Mouse (Mus musculus): ENCODE results near the gene Zfand2b. TPM values are rescaled to one million over a fixed set of nuclear protein-coding genes. Genes with fewer than 3 reads are reported as not detected.
A peak's percentile ranks its signal among the peaks of the same experiment; 100 is the strongest.

The Zfand2b gene
- polyA plus RNA-seq, 1 experiment from 2014 or later, result 30.4 TPM

- H3K36me3 ChIP-seq (replicated peaks), result peaks cover 53% of the 10 kb centered on the region
Observed at GRCm38 (mm10) chr1:75180105-75180590, 11.7 kb downstream of the Zfand2b start, which contains the start of gene Abcb6. Gene Abcb6 (minus strand): TSS chr1:75180392.

GRCm38 (mm10) chr1:75180741-75181140, 12.3 kb downstream of the Zfand2b start:
- Histone ChIP-seq H3K27ac (0 out of 2 replicates have a peak overlapping the region, but pooled peaks have one; percentile 56), H3K4me1 (peaks cover 23% of the 10 kb centered on the region), H3K9ac (no peak overlapping the region), H3K4me2 (peak overlapping the region; percentile 99), H3K9me3 (no peaks in the 10 kb centered on the region), H3K4me3 (replicated peaks) (peak overlapping the region; percentile 60), H3K36me3 (replicated peaks) (peaks cover 57% of the 10 kb centered on the region), H3K27me3 (no peaks in the 10 kb centered on the region)
- no peak; the same call in 1 of the 2 replicates for ATAC-seq (ENCODE audit: low FRiP score)
- 42% methylated on average over 7 of the region's 7 CpGs for WGBS

More at GRCm38 (mm10) chr1:75180105-75180590, 11.7 kb downstream of the Zfand2b start, which contains the start of gene Abcb6:
- H3K4me3 ChIP-seq (replicated peaks), result peak within 1 kb of the TSS; percentile 60
- peak within 1 kb of the TSS; percentile 99 for H3K4me2 ChIP-seq
- H3K9ac ChIP-seq, result peak within 1 kb of the TSS; percentile 74
- WGBS, result 0% methylated on average over 31 of the region's 31 CpGs
- H3K4me1 ChIP-seq, result peaks cover 23% of the 10 kb centered on the region
- ATAC-seq (ENCODE audit: low FRiP score), result peak; percentile 94
- no peaks in the 10 kb centered on the region for H3K27me3 ChIP-seq
- H3K27ac ChIP-seq, result peak within 1 kb of the TSS; percentile 56
- H3K9me3 ChIP-seq, result no peaks in the 10 kb centered on the region

- no peak for ATAC-seq (ENCODE audit: low FRiP score)
- Histone ChIP-seq H3K4me1 (peaks cover 23% of the 10 kb centered on the region), H3K27me3 (no peaks in the 10 kb centered on the region), H3K4me3 (replicated peaks) (no peak overlapping the region), H3K9me3 (no peaks in the 10 kb centered on the region), H3K36me3 (replicated peaks) (peaks cover 57% of the 10 kb centered on the region), H3K9ac (no peak overlapping the region), H3K27ac (no peak overlapping the region), H3K4me2 (no peak overlapping the region)
- 82% methylated on average over 4 of the region's 4 CpGs for WGBS
Observed at GRCm38 (mm10) chr1:75181377-75181870, 13.0 kb downstream of the Zfand2b start.

GRCm38 (mm10) chr1:75182160-75182559, 13.7 kb downstream of the Zfand2b start:
- Histone ChIP-seq H3K27ac (no peak overlapping the region), H3K4me2 (no peak overlapping the region), H3K4me1 (peaks cover 23% of the 10 kb centered on the region), H3K36me3 (replicated peaks) (peaks cover 57% of the 10 kb centered on the region), H3K4me3 (replicated peaks) (no peak overlapping the region), H3K27me3 (no peaks in the 10 kb centered on the region), H3K9ac (no peak overlapping the region), H3K9me3 (no peaks in the 10 kb centered on the region)
- no peak for ATAC-seq (ENCODE audit: low FRiP score)
- 71% methylated on average over 4 of the region's 4 CpGs for WGBS

GRCm38 (mm10) chr1:75185495-75185894, 17.0 kb downstream of the Zfand2b start:
- Histone ChIP-seq H3K27me3 (no peaks in the 10 kb centered on the region), H3K9ac (no peak overlapping the region), H3K36me3 (replicated peaks) (peaks cover 61% of the 10 kb centered on the region), H3K27ac (no peak overlapping the region), H3K4me3 (replicated peaks) (no peak overlapping the region), H3K9me3 (no peaks in the 10 kb centered on the region), H3K4me1 (peaks cover 7% of the 10 kb centered on the region), H3K4me2 (no peak overlapping the region)
- no peak for ATAC-seq (ENCODE audit: low FRiP score)
- WGBS, result 94% methylated on average over 11 of the region's 11 CpGs

- H3K4me1 ChIP-seq, result peaks cover 14% of the 10 kb centered on the region
- no peaks in the 10 kb centered on the region for H3K27me3 ChIP-seq
- H3K36me3 ChIP-seq (replicated peaks), result peaks cover 55% of the 10 kb centered on the region
- no peak overlapping the region for H3K4me2 ChIP-seq
- H3K4me3 ChIP-seq (replicated peaks), result no peak overlapping the region
- ATAC-seq (ENCODE audit: low FRiP score), result no peak
- H3K27ac ChIP-seq, result no peak overlapping the region
- H3K9me3 ChIP-seq, result no peaks in the 10 kb centered on the region
- no peak overlapping the region for H3K9ac ChIP-seq
Observed at GRCm38 (mm10) chr1:75187126-75187525, 18.7 kb downstream of the Zfand2b start.

GRCm38 (mm10) chr1:75187914-75188483, 19.6 kb downstream of the Zfand2b start:
- Histone ChIP-seq H3K4me2 (no peak overlapping the region), H3K36me3 (replicated peaks) (peaks cover 46% of the 10 kb centered on the region), H3K27me3 (no peaks in the 10 kb centered on the region), H3K4me1 (peaks cover 19% of the 10 kb centered on the region), H3K27ac (no peak overlapping the region), H3K9ac (no peak overlapping the region), H3K9me3 (no peaks in the 10 kb centered on the region), H3K4me3 (replicated peaks) (no peak overlapping the region)
- WGBS, result 88% methylated on average over 2 of the region's 2 CpGs
- no peak for ATAC-seq (ENCODE audit: low FRiP score)

- peaks cover 26% of the 10 kb centered on the region for H3K4me1 ChIP-seq
- 80% methylated on average over 2 of the region's 2 CpGs for WGBS
- H3K9me3 ChIP-seq, result no peaks in the 10 kb centered on the region
- no peaks in the 10 kb centered on the region for H3K27me3 ChIP-seq
- ATAC-seq (ENCODE audit: low FRiP score), result no peak
- peak overlapping the region; percentile 95 for H3K4me2 ChIP-seq
- H3K9ac ChIP-seq, result 0 out of 2 replicates have a peak overlapping the region, but pooled peaks have one; percentile 90
- H3K4me3 ChIP-seq (replicated peaks), result 0 out of 2 replicates have a peak overlapping the region, but pooled peaks have one; percentile 79
- peaks cover 22% of the 10 kb centered on the region for H3K36me3 ChIP-seq (replicated peaks)
- H3K27ac ChIP-seq, result no peak overlapping the region
Observed at GRCm38 (mm10) chr1:75190577-75190976, 22.1 kb downstream of the Zfand2b start.

GRCm38 (mm10) chr1:75191258-75191621, 22.8 kb downstream of the Zfand2b start:
- Histone ChIP-seq H3K27me3 (no peaks in the 10 kb centered on the region), H3K4me1 (peaks cover 26% of the 10 kb centered on the region), H3K9me3 (no peaks in the 10 kb centered on the region), H3K27ac (peak overlapping the region; percentile 83), H3K4me2 (peak overlapping the region; percentile 95), H3K9ac (peak overlapping the region; percentile 90), H3K4me3 (replicated peaks) (peak overlapping the region; percentile 79), H3K36me3 (replicated peaks) (peaks cover 18% of the 10 kb centered on the region)
- peak; percentile 60; the same call in 1 of the 2 replicates for ATAC-seq (ENCODE audit: low FRiP score)
- 46% methylated on average over 5 of the region's 5 CpGs for WGBS

GRCm38 (mm10) chr1:75191622-75192402, 23.4 kb downstream of the Zfand2b start, which contains the start of the genes Ankzf1 and Atg9a:
Gene Ankzf1 (plus strand): TSS chr1:75192151.
Gene Atg9a (minus strand): TSS chr1:75192196.
- peak within 1 kb of the TSS; percentile 95 for H3K4me2 ChIP-seq
- peaks cover 26% of the 10 kb centered on the region for H3K4me1 ChIP-seq
- under 1% methylated on average over 55 of the region's 56 CpGs for WGBS
- H3K4me3 ChIP-seq (replicated peaks), result peak within 1 kb of the TSS; percentile 79
- peak within 1 kb of the TSS; percentile 90 for H3K9ac ChIP-seq
- no peaks in the 10 kb centered on the region for H3K27me3 ChIP-seq
- ATAC-seq (ENCODE audit: low FRiP score), result peak; percentile 100
- peaks cover 17% of the 10 kb centered on the region for H3K36me3 ChIP-seq (replicated peaks)
- peak within 1 kb of the TSS; percentile 83 for H3K27ac ChIP-seq
- H3K9me3 ChIP-seq, result no peaks in the 10 kb centered on the region

- peak; percentile 12; the same call in 1 of the 2 replicates for ATAC-seq (ENCODE audit: low FRiP score)
- 1% methylated on average over 19 of the region's 19 CpGs for WGBS
Observed at GRCm38 (mm10) chr1:75192452-75192851, 24.0 kb downstream of the Zfand2b start.

GRCm38 (mm10) chr1:75201236-75201635, 32.8 kb downstream of the Zfand2b start:
- ATAC-seq (ENCODE audit: low FRiP score), result no peak
- no peak overlapping the region for H3K4me3 ChIP-seq (replicated peaks)
- H3K9me3 ChIP-seq, result no peaks in the 10 kb centered on the region
- peaks cover 43% of the 10 kb centered on the region for H3K36me3 ChIP-seq (replicated peaks)
- no peaks in the 10 kb centered on the region for H3K27me3 ChIP-seq
- no peak overlapping the region for H3K4me2 ChIP-seq
- 90% methylated on average over 1 of the region's 1 CpGs for WGBS
- H3K27ac ChIP-seq, result no peak overlapping the region
- H3K9ac ChIP-seq, result no peak overlapping the region
- no peaks in the 10 kb centered on the region for H3K4me1 ChIP-seq

More at GRCm38 (mm10) chr1:75192452-75192851, 24.0 kb downstream of the Zfand2b start:
- Histone ChIP-seq H3K4me3 (replicated peaks) (peak overlapping the region; percentile 79), H3K9me3 (no peaks in the 10 kb centered on the region), H3K4me2 (peak overlapping the region; percentile 95), H3K27me3 (no peaks in the 10 kb centered on the region), H3K4me1 (peaks cover 26% of the 10 kb centered on the region), H3K36me3 (replicated peaks) (peaks cover 20% of the 10 kb centered on the region), H3K9ac (peak overlapping the region; percentile 90), H3K27ac (peak overlapping the region; percentile 83)

Measured in forebrain, embryonic 12.5 days (tissue).